Mouse (Mus musculus) adipose tissue, adult 10 weeks (tissue): ENCODE results near the gene Gli2. TPM values are rescaled to one million over a fixed set of nuclear protein-coding genes. Genes with fewer than 3 reads are reported as not detected.

Source experiments
- polyA plus RNA-seq: library from polyadenylated mRNA; stranded (reverse); fragments of 350-450 nt; fragmentation: Illumina TruSeq; extraction: RNeasy Lipid Tissue Mini Kit (QIAGEN cat#74804); gene quantifications from one replicate; pipeline ENCODE4 v1.2.3, GENCODE M21; 2014; ENCODE audit warnings: low read depth, low replicate concordance

The Gli2 gene
- polyA plus RNA-seq = 3.0 TPM

GRCm38 (mm10) chr1:119053402-119053841 lies at the start of gene Gli2:
Gene Gli2, minus strand, starts transcription at chr1:119053619.

